Comparison of ENCODE assay signal across 27 mouse cellular contexts in genomic region chr3:116139000-116139399, GRCm38 (mm10). TPM values are rescaled to one million over a fixed set of nuclear protein-coding genes. Genes with fewer than 3 reads are reported as not detected.
A peak's percentile ranks its signal among the peaks of the same experiment; 100 is the strongest.
DNase-seq lines count a peak whose midpoint lies in the region; ATAC-seq and TF ChIP-seq lines count a peak whose summit lies in the region.
"Had no signal": no experiment of that assay in that cellular context is flagged by ENCODE, and none has a peak within 500 bp of the region (broad histone marks: within the 10 kb centered on the region; RNA-seq: fewer than 3 reads in every experiment).

No protein-coding gene starts in this region.

- DNase-seq in heart, embryonic 10.5 days (ENCODE audit: low spot score): no peak
- no peak for DNase-seq in heart, adult 9 months (ENCODE audit: low spot score in 2 of 2)
- no peak for DNase-seq in liver, embryonic 14.5 days (ENCODE audit: low read depth in 3 of 3, low spot score in 3 of 3)
- DNase-seq: adrenal gland, adult 2 months; adrenal gland, postnatal 14 days; B cell, adult 2 months; cerebellum, adult 11 months; cerebellum, adult 2 months; cerebellum, adult 9-11 months; cerebellum, postnatal 25 days; gastrocnemius, postnatal 25 days; heart, postnatal 4 days had no signal

- H3K27me3 ChIP-seq in heart, embryonic 11.5 days (ENCODE audit: control insufficient read depth, insufficient read depth, low read length): no peaks in the 10 kb centered on the region
- H3K27me3 ChIP-seq in heart, embryonic 10.5 days (ENCODE audit: insufficient read depth, poor library complexity, severe bottlenecking): no peaks in the 10 kb centered on the region
- H3K27me3 ChIP-seq in heart, embryonic 15.5 days: no peaks in the 10 kb centered on the region
- no peaks in the 10 kb centered on the region for H3K27me3 ChIP-seq in liver, embryonic 14.5 days (ENCODE audit: control insufficient read depth, insufficient read depth, low read length)
- no peaks in the 10 kb centered on the region for H3K27me3 ChIP-seq in intestine, embryonic 16.5 days (replicated peaks; ENCODE audit: control insufficient read depth, insufficient read depth, low read length)
- H3K27me3 ChIP-seq: CH12.LX; embryonic facial prominence, embryonic 12.5 days; embryonic facial prominence, embryonic 15.5 days; forebrain, embryonic 12.5 days; forebrain, embryonic 15.5 days had no signal

- no peak overlapping the region for H3K4me3 ChIP-seq in heart, embryonic 11.5 days (ENCODE audit: low read depth, low read length)
- H3K4me3 ChIP-seq in heart, embryonic 10.5 days: no peak overlapping the region
- no peak overlapping the region for H3K4me3 ChIP-seq in heart, embryonic 15.5 days
- no peak overlapping the region for H3K4me3 ChIP-seq in embryonic fibroblast, embryonic 13.5 days (ENCODE audit: insufficient read depth, low read length)
- H3K4me3 ChIP-seq in liver, embryonic 14.5 days (ENCODE audit: insufficient read depth in 1 of 2, low read depth in 2 of 2, low read length in 2 of 2): no peak overlapping the region
- H3K4me3 ChIP-seq in intestine, embryonic 16.5 days (ENCODE audit: low read length): no peak overlapping the region
- H3K4me3 ChIP-seq: embryonic facial prominence, embryonic 12.5 days; embryonic facial prominence, embryonic 15.5 days; erythroblast, embryonic 14.5 days; forebrain, embryonic 12.5 days; forebrain, embryonic 15.5 days had no signal

- 12% methylated on average over 5 of the region's 5 CpGs for WGBS in heart, embryonic 11.5 days (ENCODE audit: insufficient replicate concordance)
- 17% methylated on average over 5 of the region's 5 CpGs for WGBS in heart, embryonic 10.5 days
- WGBS in heart, embryonic 15.5 days: 29% methylated on average over 5 of the region's 5 CpGs
- 15% methylated on average over 5 of the region's 5 CpGs for WGBS in liver, embryonic 14.5 days (ENCODE audit: insufficient replicate concordance)
- 58% methylated on average over 5 of the region's 5 CpGs for WGBS in intestine, embryonic 16.5 days

- no peak for TF ChIP-seq CTCF in embryonic fibroblast, embryonic 13.5 days (IDR thresholded peaks at IDR 0.05; ENCODE audit: borderline replicate concordance, insufficient read depth, low read length)
- no peak for TF ChIP-seq CTCF in liver, embryonic 14.5 days (IDR thresholded peaks at IDR 0.05; ENCODE audit: low read depth)

- peaks cover 26% of the 10 kb centered on the region for H3K4me1 ChIP-seq in heart, embryonic 11.5 days (ENCODE audit: control insufficient read depth, insufficient read depth, low read length)
- H3K4me1 ChIP-seq in heart, embryonic 10.5 days: peaks cover 41% of the 10 kb centered on the region
- H3K4me1 ChIP-seq in heart, embryonic 15.5 days (replicated peaks): peaks cover 24% of the 10 kb centered on the region
- peaks cover 11% of the 10 kb centered on the region for H3K4me1 ChIP-seq in embryonic fibroblast, embryonic 13.5 days (ENCODE audit: control insufficient read depth, insufficient read depth, low read length)
- peaks cover 0 to 11% of the 10 kb centered on the region in 2 experiments; a peak in 2 of 4 replicates for H3K4me1 ChIP-seq in liver, embryonic 14.5 days (replicated peaks; ENCODE audit: control insufficient read depth in 2 of 2, insufficient read depth in 2 of 2, low read length in 1 of 2)
- no peaks in the 10 kb centered on the region for H3K4me1 ChIP-seq in intestine, embryonic 16.5 days (ENCODE audit: control insufficient read depth, insufficient read depth, low read length)
- H3K4me1 ChIP-seq: embryonic facial prominence, embryonic 12.5 days; embryonic facial prominence, embryonic 15.5 days; forebrain, embryonic 12.5 days; forebrain, embryonic 15.5 days had no signal

- TF ChIP-seq POLR2A in embryonic fibroblast, embryonic 13.5 days (IDR thresholded peaks at IDR 0.05; ENCODE audit: low read depth, low read length): no peak

- no peak overlapping the region for H3K4me2 ChIP-seq in heart, embryonic 11.5 days
- no peak overlapping the region for H3K4me2 ChIP-seq in heart, embryonic 15.5 days
- no peak overlapping the region for H3K4me2 ChIP-seq in liver, embryonic 14.5 days (ENCODE audit: low read depth)
- H3K4me2 ChIP-seq in intestine, embryonic 16.5 days (ENCODE audit: low read depth, low read length): no peak overlapping the region
- H3K4me2 ChIP-seq: embryonic facial prominence, embryonic 12.5 days; embryonic facial prominence, embryonic 15.5 days; forebrain, embryonic 12.5 days; forebrain, embryonic 15.5 days; hindbrain, embryonic 14.5 days had no signal

- TF ChIP-seq EP300 in liver, embryonic 14.5 days (IDR thresholded peaks at IDR 0.05; ENCODE audit: low read depth): no peak

- 0 out of 2 replicates have a peak, but pooled peaks have one; percentile 21 for ATAC-seq in heart, embryonic 11.5 days (replicated peaks; ENCODE audit: insufficient number of reproducible peaks, low FRiP score, low TSS enrichment)
- no peak for ATAC-seq in heart, embryonic 15.5 days (replicated peaks; ENCODE audit: insufficient number of reproducible peaks, insufficient read depth, low FRiP score, low read depth)
- 0 out of 2 replicates have a peak, but pooled peaks have one; percentile 33 for ATAC-seq in liver, embryonic 14.5 days (ENCODE audit: insufficient read depth)
- ATAC-seq in intestine, embryonic 16.5 days: no peak
- ATAC-seq: forebrain, embryonic 15.5 days; hindbrain, postnatal 0 days; inflammation-experienced regulatory T-cells, adult 6 months; intestine, postnatal 0 days had no signal

- H3K9me3 ChIP-seq in heart, embryonic 11.5 days (replicated peaks; ENCODE audit: control insufficient read depth, low read length): no peaks in the 10 kb centered on the region
- no peaks in the 10 kb centered on the region for H3K9me3 ChIP-seq in heart, embryonic 10.5 days
- H3K9me3 ChIP-seq in heart, embryonic 15.5 days (replicated peaks): no peaks in the 10 kb centered on the region
- no peaks in the 10 kb centered on the region for H3K9me3 ChIP-seq in liver, embryonic 14.5 days (ENCODE audit: control insufficient read depth, low read length)
- no peaks in the 10 kb centered on the region for H3K9me3 ChIP-seq in intestine, embryonic 16.5 days (ENCODE audit: control insufficient read depth, low read length)
- H3K9me3 ChIP-seq: embryonic facial prominence, embryonic 12.5 days; embryonic facial prominence, embryonic 15.5 days; forebrain, embryonic 12.5 days; forebrain, embryonic 15.5 days; G1E had no signal

- no peak overlapping the region for H3K27ac ChIP-seq in heart, embryonic 11.5 days (ENCODE audit: low read depth, low read length)
- no peak overlapping the region for H3K27ac ChIP-seq in heart, embryonic 10.5 days
- 0 out of 2 replicates have a peak overlapping the region, but pooled peaks have one; percentile 45 for H3K27ac ChIP-seq in heart, embryonic 15.5 days
- H3K27ac ChIP-seq in embryonic fibroblast, embryonic 13.5 days (ENCODE audit: insufficient read depth, low read length): peak overlapping the region; percentile 29; the same call in 1 of the 2 replicates
- no peak overlapping the region for H3K27ac ChIP-seq in liver, embryonic 14.5 days
- H3K27ac ChIP-seq in intestine, embryonic 16.5 days (ENCODE audit: low read length): no peak overlapping the region
- H3K27ac ChIP-seq: embryonic facial prominence, embryonic 12.5 days; embryonic facial prominence, embryonic 15.5 days; forebrain, embryonic 12.5 days; forebrain, embryonic 15.5 days; hindbrain, embryonic 14.5 days; hindbrain, postnatal 0 days had no signal

- no peaks in the 10 kb centered on the region for H3K36me3 ChIP-seq in heart, embryonic 11.5 days (ENCODE audit: control insufficient read depth, insufficient read depth, low read length)
- H3K36me3 ChIP-seq in heart, embryonic 10.5 days: no peaks in the 10 kb centered on the region
- no peaks in the 10 kb centered on the region for H3K36me3 ChIP-seq in heart, embryonic 15.5 days
- no peaks in the 10 kb centered on the region for H3K36me3 ChIP-seq in liver, embryonic 14.5 days (replicated peaks; ENCODE audit: control insufficient read depth, insufficient read depth, low read depth)
- no peaks in the 10 kb centered on the region for H3K36me3 ChIP-seq in intestine, embryonic 16.5 days (ENCODE audit: control insufficient read depth, insufficient read depth, low read length)
- H3K36me3 ChIP-seq: embryonic facial prominence, embryonic 12.5 days; embryonic facial prominence, embryonic 15.5 days; forebrain, embryonic 12.5 days; forebrain, embryonic 15.5 days; G1E had no signal

- H3K9ac ChIP-seq in heart, embryonic 11.5 days (ENCODE audit: low read depth, low read length): no peak overlapping the region
- no peak overlapping the region for H3K9ac ChIP-seq in heart, embryonic 15.5 days
- no peak overlapping the region for H3K9ac ChIP-seq in liver, embryonic 14.5 days (replicated peaks)
- H3K9ac ChIP-seq in intestine, embryonic 16.5 days (ENCODE audit: low read depth, low read length): no peak overlapping the region
- H3K9ac ChIP-seq: embryonic facial prominence, embryonic 12.5 days; embryonic facial prominence, embryonic 15.5 days; forebrain, embryonic 12.5 days; forebrain, embryonic 15.5 days; hindbrain, embryonic 14.5 days had no signal

RNA-seq across cellular contexts. Expression of gene Vcam1, which starts 9.5 kb away (rescaled TPM):
- 60.9 and 76.0 TPM in 2 replicates for polyA plus RNA-seq in heart, embryonic 11.5 days (2014; fragmentation: Nextera tagmentation; extraction: Ambion mirVana)
- 61.3 and 66.1 TPM in 2 replicates for polyA plus RNA-seq in heart, embryonic 10.5 days (2016; fragmentation: Nextera tagmentation; extraction: Ambion mirVana)
- polyA plus RNA-seq in heart, embryonic 15.5 days (2015; fragmentation: Nextera tagmentation; extraction: Ambion mirVana): 77.8 and 78.2 TPM in 2 replicates
- polyA plus RNA-seq in embryonic fibroblast, embryonic 13.5 days (2011; ENCODE audit: insufficient read length, low read depth, missing spikeins): 114 and 127 TPM in 2 replicates
- 13.5 and 22.3 TPM in 2 replicates for polyA plus RNA-seq in liver, embryonic 14.5 days (2012; rRNA removed)
- polyA plus RNA-seq in liver, embryonic 14.5 days (2014; fragmentation: Nextera tagmentation; extraction: Ambion mirVana): 71.1 and 74.2 TPM in 2 replicates
- polyA plus RNA-seq in intestine, embryonic 16.5 days (2015; fragmentation: Nextera tagmentation; extraction: Ambion mirVana): 17.9 and 19.3 TPM in 2 replicates
- polyA plus RNA-seq: G1E had no signal

Comparison
In these comparisons a context has a peak if more than half of its experiments do, and no peak if none do; other contexts are left out.
1. ATAC-seq: peak in heart, embryonic 11.5 days (single experiment) and liver, embryonic 14.5 days (single experiment); none in heart, embryonic 15.5 days (single experiment) and intestine, embryonic 16.5 days (single experiment).
2. H3K27ac ChIP-seq: peak in heart, embryonic 15.5 days (single experiment) and embryonic fibroblast, embryonic 13.5 days (single experiment); none in heart, embryonic 11.5 days (single experiment), heart, embryonic 10.5 days (single experiment), liver, embryonic 14.5 days (single experiment) and intestine, embryonic 16.5 days (single experiment).